Mouse (Mus musculus) kidney, embryonic 15.5 days (tissue): ENCODE measurements around the gene Cdrt4. TPM values are rescaled to one million over a fixed set of nuclear protein-coding genes. Genes with fewer than 3 reads are reported as not detected.

Source experiments
- ATAC-seq: fragments of 200-750 bp; cut with Nextera tagmentation; replicated peaks from 2 replicates; pipeline ENCODE4 v1.8.0; 2017; ENCODE audit warnings: moderate TSS enrichment; ENCODE audit not compliant: low FRiP score
- H3K27ac ChIP-seq: fragments of 300-500 bp; sonication (generic); 2 replicates; pipeline ENCODE4 v1.5.1; 2015; ENCODE audit warnings: mild to moderate bottlenecking, inconsistent platforms
- H3K27me3 ChIP-seq: fragments of 300-500 bp; sonication (generic); 2 replicates; pipeline ENCODE4 v1.6.1; 2015; ENCODE audit warnings: inconsistent platforms
- H3K36me3 ChIP-seq: fragments of 300-500 bp; sonication (generic); 2 replicates; pipeline ENCODE4 v1.6.1; 2015; ENCODE audit warnings: inconsistent platforms
- H3K4me1 ChIP-seq: fragments of 300-500 bp; sonication (generic); 2 replicates; pipeline ENCODE4 v1.6.1; 2015; ENCODE audit warnings: inconsistent platforms
- H3K4me2 ChIP-seq: fragments of 300-500 bp; sonication (generic); 2 replicates; pipeline ENCODE4 v1.6.1; 2015; ENCODE audit warnings: moderate library complexity, mild to moderate bottlenecking, inconsistent platforms
- H3K4me3 ChIP-seq: fragments of 300-500 bp; sonication (generic); replicated peaks from 2 replicates; pipeline ENCODE4 v1.5.1; 2015; ENCODE audit warnings: mild to moderate bottlenecking, inconsistent platforms
- H3K9ac ChIP-seq: fragments of 300-500 bp; sonication (generic); 2 replicates; pipeline ENCODE4 v1.6.1; 2015; ENCODE audit warnings: mild to moderate bottlenecking, inconsistent platforms
- H3K9me3 ChIP-seq: fragments of 300-500 bp; sonication (generic); replicated peaks from 2 replicates; pipeline ENCODE4 v1.6.1; 2016; ENCODE audit warnings: inconsistent platforms
- WGBS: fragments of 180-500 bp; shearing (Covaris S2); methylation state at CpG from one replicate; pipeline ENCODE4 v1.1.7; 2015; ENCODE audit warnings: mixed read lengths; 5-methylcytosine and 5-hydroxymethylcytosine counted together
- polyA plus RNA-seq: library from polyadenylated mRNA; unstranded; fragments of >200 nt; fragmentation: Nextera tagmentation; extraction: Ambion mirVana; gene quantifications from 2 replicates; pipeline ENCODE4 v1.2.1, GENCODE M21; 2015

The Cdrt4 gene
- polyA plus RNA-seq, 1 experiment from 2014 or later, result not detected

GRCm38 (mm10) chr11:62921052-62921977 is 29.7 kb upstream of the Cdrt4 start:
- Histone ChIP-seq H3K27me3 (no peaks in the 10 kb centered on the region), H3K4me1 (peaks cover 16% of the 10 kb centered on the region), H3K4me3 (peak overlapping the region; percentile 32), H3K27ac (peak overlapping the region; percentile 91), H3K36me3 (no peaks in the 10 kb centered on the region), H3K4me2 (peak overlapping the region; percentile 59), H3K9ac (0 out of 2 replicates have a peak overlapping the region, but pooled peaks have one; percentile 0), H3K9me3 (no peaks in the 10 kb centered on the region)
- ATAC-seq, result peak; percentile 90
- 14% methylated on average over 25 of the region's 25 CpGs for WGBS

- H3K4me1 ChIP-seq, result peaks cover 16% of the 10 kb centered on the region
- H3K4me2 ChIP-seq, result no peak overlapping the region
- H3K4me3 ChIP-seq, result no peak overlapping the region
- 63% methylated on average over 6 of the region's 6 CpGs for WGBS
- H3K9me3 ChIP-seq, result no peaks in the 10 kb centered on the region
- H3K27me3 ChIP-seq, result no peaks in the 10 kb centered on the region
- ATAC-seq, result no peak
- H3K27ac ChIP-seq, result no peak overlapping the region
- no peaks in the 10 kb centered on the region for H3K36me3 ChIP-seq
- no peak overlapping the region for H3K9ac ChIP-seq
Measured at GRCm38 (mm10) chr11:62924091-62924761, 26.8 kb upstream of the Cdrt4 start.

GRCm38 (mm10) chr11:62929799-62930198 is 21.2 kb upstream of the Cdrt4 start:
- no peak overlapping the region for H3K27ac ChIP-seq
- H3K9ac ChIP-seq, result no peak overlapping the region
- H3K4me2 ChIP-seq, result no peak overlapping the region
- 0 out of 2 replicates have a peak, but pooled peaks cover 3% of the 10 kb centered on the region for H3K4me1 ChIP-seq
- H3K4me3 ChIP-seq, result no peak overlapping the region
- 21% methylated on average over 3 of the region's 3 CpGs for WGBS
- H3K9me3 ChIP-seq, result no peaks in the 10 kb centered on the region
- peak; percentile 62; the same call in 1 of the 2 replicates for ATAC-seq
- H3K36me3 ChIP-seq, result no peaks in the 10 kb centered on the region
- H3K27me3 ChIP-seq, result no peaks in the 10 kb centered on the region

- no peak for ATAC-seq
- Histone ChIP-seq H3K4me3 (no peak overlapping the region), H3K27ac (no peak overlapping the region), H3K4me2 (no peak overlapping the region), H3K9me3 (no peaks in the 10 kb centered on the region), H3K4me1 (0 out of 2 replicates have a peak, but pooled peaks cover 3% of the 10 kb centered on the region), H3K27me3 (no peaks in the 10 kb centered on the region), H3K9ac (no peak overlapping the region), H3K36me3 (no peaks in the 10 kb centered on the region)
- 86% methylated on average over 4 of the region's 4 CpGs for WGBS
Measured at GRCm38 (mm10) chr11:62930574-62930973, 20.4 kb upstream of the Cdrt4 start.

GRCm38 (mm10) chr11:62931141-62931540 is 19.9 kb upstream of the Cdrt4 start:
- Histone ChIP-seq H3K9ac (no peak overlapping the region), H3K4me3 (no peak overlapping the region), H3K4me2 (no peak overlapping the region), H3K27me3 (no peaks in the 10 kb centered on the region), H3K27ac (no peak overlapping the region), H3K36me3 (no peaks in the 10 kb centered on the region), H3K4me1 (0 out of 2 replicates have a peak, but pooled peaks cover 3% of the 10 kb centered on the region), H3K9me3 (no peaks in the 10 kb centered on the region)
- no peak for ATAC-seq
- WGBS, result 82% methylated on average over 5 of the region's 5 CpGs

GRCm38 (mm10) chr11:62933099-62933498 is 17.9 kb upstream of the Cdrt4 start:
- 89% methylated on average over 9 of the region's 9 CpGs for WGBS
- Histone ChIP-seq H3K36me3 (no peaks in the 10 kb centered on the region), H3K27me3 (no peaks in the 10 kb centered on the region), H3K4me3 (no peak overlapping the region), H3K9ac (no peak overlapping the region), H3K4me2 (no peak overlapping the region), H3K27ac (no peak overlapping the region), H3K9me3 (no peaks in the 10 kb centered on the region), H3K4me1 (0 out of 2 replicates have a peak, but pooled peaks cover 3% of the 10 kb centered on the region)
- ATAC-seq, result no peak

GRCm38 (mm10) chr11:62934795-62935514 is 16.0 kb upstream of the Cdrt4 start:
- H3K9ac ChIP-seq, result no peak overlapping the region
- no peak overlapping the region for H3K27ac ChIP-seq
- no peaks in the 10 kb centered on the region for H3K9me3 ChIP-seq
- H3K4me2 ChIP-seq, result no peak overlapping the region
- 0 out of 2 replicates have a peak, but pooled peaks cover under 1% of the 10 kb centered on the region for H3K4me1 ChIP-seq
- no peaks in the 10 kb centered on the region for H3K36me3 ChIP-seq
- H3K27me3 ChIP-seq, result no peaks in the 10 kb centered on the region
- 83% methylated on average over 11 of the region's 11 CpGs for WGBS
- ATAC-seq, result no peak
- H3K4me3 ChIP-seq, result no peak overlapping the region

GRCm38 (mm10) chr11:62937986-62938385 is 13.0 kb upstream of the Cdrt4 start:
- Histone ChIP-seq H3K4me1 (no peaks in the 10 kb centered on the region), H3K36me3 (no peaks in the 10 kb centered on the region), H3K9ac (no peak overlapping the region), H3K27ac (no peak overlapping the region), H3K9me3 (no peaks in the 10 kb centered on the region), H3K27me3 (no peaks in the 10 kb centered on the region), H3K4me2 (no peak overlapping the region), H3K4me3 (no peak overlapping the region)
- no peak for ATAC-seq
- WGBS, result 65% methylated on average over 6 of the region's 6 CpGs

GRCm38 (mm10) chr11:62938921-62939320 is 12.1 kb upstream of the Cdrt4 start:
- Histone ChIP-seq H3K27me3 (no peaks in the 10 kb centered on the region), H3K9me3 (no peaks in the 10 kb centered on the region), H3K4me2 (no peak overlapping the region), H3K9ac (no peak overlapping the region), H3K27ac (no peak overlapping the region), H3K4me3 (no peak overlapping the region), H3K4me1 (no peaks in the 10 kb centered on the region), H3K36me3 (no peaks in the 10 kb centered on the region)
- no peak for ATAC-seq
- 81% methylated on average over 5 of the region's 5 CpGs for WGBS

GRCm38 (mm10) chr11:62940176-62940575 is 10.8 kb upstream of the Cdrt4 start:
- H3K27ac ChIP-seq, result no peak overlapping the region
- ATAC-seq, result no peak
- no peak overlapping the region for H3K4me3 ChIP-seq
- H3K27me3 ChIP-seq, result no peaks in the 10 kb centered on the region
- no peaks in the 10 kb centered on the region for H3K9me3 ChIP-seq
- H3K9ac ChIP-seq, result no peak overlapping the region
- WGBS, result 90% methylated on average over 3 of the region's 3 CpGs
- H3K4me1 ChIP-seq, result no peaks in the 10 kb centered on the region
- no peaks in the 10 kb centered on the region for H3K36me3 ChIP-seq
- no peak overlapping the region for H3K4me2 ChIP-seq

- H3K4me1 ChIP-seq, result no peaks in the 10 kb centered on the region
- no peak for ATAC-seq
- WGBS, result 61% methylated on average over 6 of the region's 6 CpGs
Measured at GRCm38 (mm10) chr11:62943538-62943937, 7.5 kb upstream of the Cdrt4 start.

More at GRCm38 (mm10) chr11:62943538-62943937, 7.5 kb upstream of the Cdrt4 start:
- no peaks in the 10 kb centered on the region for H3K27me3 ChIP-seq
- no peak overlapping the region for H3K9ac ChIP-seq
- H3K9me3 ChIP-seq, result no peaks in the 10 kb centered on the region
- H3K4me2 ChIP-seq, result no peak overlapping the region
- no peaks in the 10 kb centered on the region for H3K36me3 ChIP-seq
- no peak overlapping the region for H3K4me3 ChIP-seq
- no peak overlapping the region for H3K27ac ChIP-seq
